Mouse (Mus musculus) hindbrain, embryonic 15.5 days (tissue): ENCODE data around the gene BC035947. TPM values are rescaled to one million over a fixed set of nuclear protein-coding genes. Genes with fewer than 3 reads are reported as not detected.
"Not testable (repeated sequence)": the region's sequence is repeated elsewhere in the genome, so short reads cannot be mapped to it uniquely, and the experiment has no call there.

ENCODE experiments used
- ATAC-seq: fragments of 200-750 bp; cut with Nextera tagmentation; 2 replicates; pipeline ENCODE4 v1.8.0; 2017; ENCODE audit warnings: low read depth, moderate number of reproducible peaks, moderate TSS enrichment; ENCODE audit not compliant: low FRiP score
- H3K27ac ChIP-seq: fragments of 300-500 bp; sonication (generic); replicated peaks from 2 replicates; pipeline ENCODE4 v1.5.1; 2015; ENCODE audit warnings: mild to moderate bottlenecking, inconsistent platforms
- H3K27me3 ChIP-seq: fragments of 300-500 bp; sonication (generic); 2 replicates; pipeline ENCODE4 v1.6.1; 2015; ENCODE audit warnings: control low read depth, inconsistent platforms
- H3K36me3 ChIP-seq: fragments of 300-500 bp; sonication (generic); 2 replicates; pipeline ENCODE4 v1.6.1; 2015; ENCODE audit warnings: control low read depth, inconsistent platforms
- H3K4me1 ChIP-seq: fragments of 300-500 bp; sonication (generic); replicated peaks from 2 replicates; pipeline ENCODE4 v1.6.1; 2015; ENCODE audit warnings: control low read depth, inconsistent platforms
- H3K4me2 ChIP-seq: fragments of 300-500 bp; sonication (generic); 2 replicates; pipeline ENCODE4 v1.6.1; 2015; ENCODE audit warnings: moderate library complexity, mild to moderate bottlenecking, inconsistent platforms
- H3K4me3 ChIP-seq: fragments of 300-500 bp; sonication (generic); 2 replicates; pipeline ENCODE4 v1.5.1; 2015; ENCODE audit warnings: mild to moderate bottlenecking, inconsistent platforms
- H3K9ac ChIP-seq: fragments of 300-500 bp; sonication (generic); 2 replicates; pipeline ENCODE4 v1.6.1; 2015; ENCODE audit warnings: inconsistent platforms
- H3K9me3 ChIP-seq: fragments of 300-500 bp; sonication (generic); 2 replicates; pipeline ENCODE4 v1.6.1; 2016; ENCODE audit warnings: control low read depth, inconsistent platforms
- WGBS: fragments of 180-500 bp; shearing (Covaris S2); methylation state at CpG from one replicate; pipeline ENCODE4 v1.1.7; 2015; 5-methylcytosine and 5-hydroxymethylcytosine counted together
- polyA plus RNA-seq: library from polyadenylated mRNA; unstranded; fragments of >200 nt; fragmentation: Nextera tagmentation; extraction: Ambion mirVana; gene quantifications from 2 replicates; pipeline ENCODE4 v1.2.1, GENCODE M21; 2015

The BC035947 gene
- 0.98 and 1.3 TPM in 2 replicates for polyA plus RNA-seq

GRCm38 (mm10) chr1:78511621-78512160 is at the start of gene BC035947:
BC035947 (minus strand) TSS chr1:78512158.
- Histone ChIP-seq H3K4me2 (peak within 1 kb of the TSS; percentile 69), H3K4me3 (peak within 1 kb of the TSS; percentile 42), H3K36me3 (no peaks in the 10 kb centered on the region), H3K4me1 (0 out of 2 replicates have a peak, but pooled peaks cover 5% of the 10 kb centered on the region), H3K27ac (no peak within 1 kb of the TSS), H3K9ac (peak within 1 kb of the TSS; percentile 34), H3K9me3 (no peaks in the 10 kb centered on the region), H3K27me3 (no peaks in the 10 kb centered on the region)
- 3% methylated on average over 25 of the region's 25 CpGs for WGBS
- ATAC-seq, result peak; percentile 66

- WGBS, result 84% methylated on average over 8 of the region's 8 CpGs
- H3K4me3 ChIP-seq, result no peak overlapping the region
Observed at GRCm38 (mm10) chr1:78554012-78554666, 42.2 kb upstream of the BC035947 start.

GRCm38 (mm10) chr1:78548961-78549360 is 37.0 kb upstream of the BC035947 start:
- WGBS, result 40% methylated on average over 6 of the region's 6 CpGs
- H3K4me2 ChIP-seq, result no peak overlapping the region
- H3K4me1 ChIP-seq, result no peaks in the 10 kb centered on the region
- H3K4me3 ChIP-seq, result no peak overlapping the region
- ATAC-seq, result no peak
- H3K36me3 ChIP-seq, result no peaks in the 10 kb centered on the region
- no peaks in the 10 kb centered on the region for H3K27me3 ChIP-seq
- no peak overlapping the region for H3K9ac ChIP-seq
- H3K9me3 ChIP-seq, result no peaks in the 10 kb centered on the region
- H3K27ac ChIP-seq, result no peak overlapping the region

More at GRCm38 (mm10) chr1:78554012-78554666, 42.2 kb upstream of the BC035947 start:
- H3K27ac ChIP-seq, result no peak overlapping the region
- H3K9ac ChIP-seq, result no peak overlapping the region
- no peaks in the 10 kb centered on the region for H3K27me3 ChIP-seq
- no peaks in the 10 kb centered on the region for H3K9me3 ChIP-seq
- no peak overlapping the region for H3K4me2 ChIP-seq
- no peak for ATAC-seq
- no peaks in the 10 kb centered on the region for H3K36me3 ChIP-seq
- H3K4me1 ChIP-seq, result no peaks in the 10 kb centered on the region

- no peaks in the 10 kb centered on the region for H3K4me1 ChIP-seq
- 84% methylated on average over 9 of the region's 9 CpGs for WGBS
- H3K4me3 ChIP-seq, result no peak overlapping the region
- no peak for ATAC-seq
- no peak overlapping the region for H3K9ac ChIP-seq
- H3K9me3 ChIP-seq, result no peaks in the 10 kb centered on the region
- no peak overlapping the region for H3K4me2 ChIP-seq
- H3K36me3 ChIP-seq, result no peaks in the 10 kb centered on the region
- no peaks in the 10 kb centered on the region for H3K27me3 ChIP-seq
- no peak overlapping the region for H3K27ac ChIP-seq
Observed at GRCm38 (mm10) chr1:78546258-78546657, 34.3 kb upstream of the BC035947 start.

GRCm38 (mm10) chr1:78543631-78544030 is 31.7 kb upstream of the BC035947 start:
- not testable (repeated sequence) for H3K4me2 ChIP-seq, H3K4me1 ChIP-seq, H3K9ac ChIP-seq, H3K4me3 ChIP-seq, H3K36me3 ChIP-seq, H3K27ac ChIP-seq, ATAC-seq, H3K9me3 ChIP-seq, H3K27me3 ChIP-seq
- WGBS, result 88% methylated on average over 1 of the region's 1 CpGs

- peaks cover 25% of the 10 kb centered on the region for H3K4me1 ChIP-seq
- no peaks in the 10 kb centered on the region for H3K27me3 ChIP-seq
- H3K27ac ChIP-seq, result no peak overlapping the region
- H3K36me3 ChIP-seq, result no peaks in the 10 kb centered on the region
- H3K9me3 ChIP-seq, result no peaks in the 10 kb centered on the region
- no peak overlapping the region for H3K9ac ChIP-seq
- no peak overlapping the region for H3K4me2 ChIP-seq
- H3K4me3 ChIP-seq, result no peak overlapping the region
- 77% methylated on average over 6 of the region's 6 CpGs for WGBS
- ATAC-seq, result no peak
Observed at GRCm38 (mm10) chr1:78539166-78539565, 27.2 kb upstream of the BC035947 start.

- peak overlapping the region; percentile 83 for H3K4me2 ChIP-seq
- no peaks in the 10 kb centered on the region for H3K36me3 ChIP-seq
- WGBS, result 36% methylated on average over 5 of the region's 5 CpGs
- peak overlapping the region; percentile 73; the same call in 1 of the 2 replicates for H3K27ac ChIP-seq
- no peak for ATAC-seq
- peak overlapping the region; percentile 46; the same call in 1 of the 2 replicates for H3K4me3 ChIP-seq
- no peak overlapping the region for H3K9ac ChIP-seq
- H3K4me1 ChIP-seq, result peaks cover 25% of the 10 kb centered on the region
- H3K27me3 ChIP-seq, result no peaks in the 10 kb centered on the region
- H3K9me3 ChIP-seq, result no peaks in the 10 kb centered on the region
Observed at GRCm38 (mm10) chr1:78538396-78538795, 26.4 kb upstream of the BC035947 start.

GRCm38 (mm10) chr1:78537494-78538010 is 25.6 kb upstream of the BC035947 start:
- WGBS, result 9% methylated on average over 16 of the region's 16 CpGs
- Histone ChIP-seq H3K9ac (peak overlapping the region; percentile 45), H3K27me3 (no peaks in the 10 kb centered on the region), H3K9me3 (no peaks in the 10 kb centered on the region), H3K36me3 (no peaks in the 10 kb centered on the region), H3K4me1 (peaks cover 25% of the 10 kb centered on the region), H3K27ac (peak overlapping the region; percentile 73), H3K4me3 (peak overlapping the region; percentile 46), H3K4me2 (peak overlapping the region; percentile 83)
- peak; percentile 95 for ATAC-seq

GRCm38 (mm10) chr1:78536310-78537164 is 24.6 kb upstream of the BC035947 start:
- Histone ChIP-seq H3K4me3 (peak overlapping the region; percentile 46), H3K4me1 (peaks cover 25% of the 10 kb centered on the region), H3K27me3 (no peaks in the 10 kb centered on the region), H3K9ac (0 out of 2 replicates have a peak overlapping the region, but pooled peaks have one; percentile 45), H3K9me3 (no peaks in the 10 kb centered on the region), H3K4me2 (peak overlapping the region; percentile 83), H3K27ac (peak overlapping the region; percentile 73; the same call in 1 of the 2 replicates), H3K36me3 (no peaks in the 10 kb centered on the region)
- peak; percentile 32; the same call in 1 of the 2 replicates for ATAC-seq
- 33% methylated on average over 19 of the region's 19 CpGs for WGBS

GRCm38 (mm10) chr1:78534428-78535150 is 22.6 kb upstream of the BC035947 start:
- H3K36me3 ChIP-seq, result no peaks in the 10 kb centered on the region
- no peaks in the 10 kb centered on the region for H3K27me3 ChIP-seq
- no peak for ATAC-seq
- H3K9me3 ChIP-seq, result no peaks in the 10 kb centered on the region
- WGBS, result 92% methylated on average over 9 of the region's 9 CpGs
- H3K27ac ChIP-seq, result no peak overlapping the region
- H3K9ac ChIP-seq, result no peak overlapping the region
- no peak overlapping the region for H3K4me3 ChIP-seq
- peaks cover 25% of the 10 kb centered on the region for H3K4me1 ChIP-seq
- no peak overlapping the region for H3K4me2 ChIP-seq

GRCm38 (mm10) chr1:78532184-78532800 is 20.3 kb upstream of the BC035947 start:
- no peak overlapping the region for H3K27ac ChIP-seq
- H3K4me2 ChIP-seq, result no peak overlapping the region
- H3K36me3 ChIP-seq, result no peaks in the 10 kb centered on the region
- no peaks in the 10 kb centered on the region for H3K27me3 ChIP-seq
- no peak overlapping the region for H3K9ac ChIP-seq
- no peaks in the 10 kb centered on the region for H3K9me3 ChIP-seq
- no peak overlapping the region for H3K4me3 ChIP-seq
- H3K4me1 ChIP-seq, result peaks cover 7% of the 10 kb centered on the region
- no peak for ATAC-seq
- 72% methylated on average over 15 of the region's 15 CpGs for WGBS
